11 mouse cellular contexts compared by ENCODE assay signal in the genomic region with DNA sequence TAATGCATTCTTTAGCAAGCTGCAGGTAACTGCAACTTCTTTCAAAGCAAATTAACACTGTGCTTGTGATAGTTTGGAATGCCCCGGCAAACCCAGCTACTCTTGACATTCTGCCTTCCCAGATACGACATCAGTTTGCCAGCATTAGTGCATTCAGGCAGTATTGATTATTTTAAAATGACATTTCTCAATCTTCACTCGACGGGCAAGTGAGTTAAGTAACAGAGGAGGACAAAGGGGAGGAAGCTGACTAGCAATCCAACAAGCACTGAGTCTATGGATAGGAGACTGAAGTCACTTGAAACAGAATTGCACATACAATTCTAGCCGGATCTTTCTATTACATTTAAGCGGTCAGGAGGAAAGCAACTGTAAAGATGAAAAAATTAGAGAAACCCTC. TPM values are rescaled to one million over a fixed set of nuclear protein-coding genes. Genes with fewer than 3 reads are reported as not detected.
DNase-seq lines count a peak whose midpoint lies in the region; ATAC-seq and TF ChIP-seq lines count a peak whose summit lies in the region.
"Had no signal": no experiment of that assay in that cellular context is flagged by ENCODE, and none has a peak within 500 bp of the region (broad histone marks: within the 10 kb centered on the region; RNA-seq: fewer than 3 reads in every experiment).

No protein-coding gene starts in this region.

- H3K4me1 ChIP-seq in hindbrain, embryonic 10.5 days (replicated peaks): peaks cover 17% of the 10 kb centered on the region
- 0 out of 2 replicates have a peak, but pooled peaks cover 3% of the 10 kb centered on the region for H3K4me1 ChIP-seq in hindbrain, embryonic 11.5 days (replicated peaks; ENCODE audit: control insufficient read depth, insufficient read depth, low read length)
- peaks cover 13% of the 10 kb centered on the region for H3K4me1 ChIP-seq in embryonic facial prominence, embryonic 13.5 days
- peaks cover 5% of the 10 kb centered on the region; the same call in 1 of the 2 replicates for H3K4me1 ChIP-seq in intestine, postnatal 0 days (replicated peaks; ENCODE audit: control insufficient read depth, insufficient read depth, low read length)
- H3K4me1 ChIP-seq in midbrain, embryonic 16.5 days (ENCODE audit: control insufficient read depth, insufficient read depth, low read length): peaks cover 13% of the 10 kb centered on the region

- no peak overlapping the region for H3K4me2 ChIP-seq in hindbrain, embryonic 11.5 days (replicated peaks; ENCODE audit: low read depth, low read length)
- peak overlapping the region; percentile 90 for H3K4me2 ChIP-seq in embryonic facial prominence, embryonic 13.5 days
- peak overlapping the region; percentile 78; the same call in 1 of the 2 replicates for H3K4me2 ChIP-seq in intestine, postnatal 0 days (replicated peaks; ENCODE audit: low read depth)
- H3K4me2 ChIP-seq in midbrain, embryonic 16.5 days (ENCODE audit: low read length): peak overlapping the region; percentile 6; the same call in 1 of the 2 replicates

- no peak overlapping the region for H3K9ac ChIP-seq in hindbrain, embryonic 11.5 days (ENCODE audit: low read depth, low read length)
- no peak overlapping the region for H3K9ac ChIP-seq in embryonic facial prominence, embryonic 13.5 days
- H3K9ac ChIP-seq in intestine, postnatal 0 days (ENCODE audit: low read depth, low read length): no peak overlapping the region
- no peak overlapping the region for H3K9ac ChIP-seq in midbrain, embryonic 16.5 days (ENCODE audit: low read depth, low read length)

- TF ChIP-seq CTCF in intestine, postnatal 0 days (IDR thresholded peaks at IDR 0.05; ENCODE audit: low read depth): no peak

- ATAC-seq in hindbrain, embryonic 11.5 days (ENCODE audit: low FRiP score): no peak
- ATAC-seq in embryonic facial prominence, embryonic 13.5 days (ENCODE audit: insufficient number of reproducible peaks, insufficient read depth, low FRiP score, low TSS enrichment, low read depth): no peak
- no peak for ATAC-seq in intestine, postnatal 0 days
- ATAC-seq in midbrain, embryonic 16.5 days: no peak

- H3K27me3 ChIP-seq in hindbrain, embryonic 10.5 days (ENCODE audit: insufficient read depth, poor library complexity, severe bottlenecking): no peaks in the 10 kb centered on the region
- no peaks in the 10 kb centered on the region for H3K27me3 ChIP-seq in hindbrain, embryonic 11.5 days (ENCODE audit: control insufficient read depth, insufficient read depth, low read length)
- no peaks in the 10 kb centered on the region for H3K27me3 ChIP-seq in embryonic facial prominence, embryonic 13.5 days
- no peaks in the 10 kb centered on the region for H3K27me3 ChIP-seq in intestine, postnatal 0 days (replicated peaks; ENCODE audit: control insufficient read depth, insufficient read depth, low read length)
- H3K27me3 ChIP-seq in midbrain, embryonic 16.5 days (ENCODE audit: control insufficient read depth, insufficient read depth, low read depth, low read length): no peaks in the 10 kb centered on the region

- H3K9me3 ChIP-seq in hindbrain, embryonic 10.5 days: no peaks in the 10 kb centered on the region
- H3K9me3 ChIP-seq in hindbrain, embryonic 11.5 days (ENCODE audit: control insufficient read depth, low read length): no peaks in the 10 kb centered on the region
- H3K9me3 ChIP-seq in embryonic facial prominence, embryonic 13.5 days: no peaks in the 10 kb centered on the region
- no peaks in the 10 kb centered on the region for H3K9me3 ChIP-seq in intestine, postnatal 0 days (ENCODE audit: control insufficient read depth)
- no peaks in the 10 kb centered on the region for H3K9me3 ChIP-seq in midbrain, embryonic 16.5 days (replicated peaks; ENCODE audit: control insufficient read depth, low read length, poor library complexity, severe bottlenecking)

- H3K4me3 ChIP-seq in hindbrain, embryonic 10.5 days: peak overlapping the region; percentile 86
- no peak overlapping the region for H3K4me3 ChIP-seq in hindbrain, embryonic 11.5 days (ENCODE audit: low read depth, low read length)
- H3K4me3 ChIP-seq in embryonic facial prominence, embryonic 13.5 days: peak overlapping the region; percentile 97; the same call in 1 of the 2 replicates
- no peak overlapping the region for H3K4me3 ChIP-seq in intestine, postnatal 0 days (ENCODE audit: low read depth, low read length)
- no peak overlapping the region for H3K4me3 ChIP-seq in midbrain, embryonic 16.5 days (ENCODE audit: low read depth, low read length)

- no peak for DNase-seq in hindbrain, embryonic 10.5 days (ENCODE audit: low spot score)
- DNase-seq in hindbrain, embryonic 11.5 days (ENCODE audit: low spot score): no peak
- no peak for DNase-seq in retina, embryonic 14.5 days (ENCODE audit: low spot score)
- no peak for DNase-seq in right cerebral cortex, postnatal 25 days
- DNase-seq: adrenal gland, postnatal 36 days; cerebellum, postnatal 36 days; thymus, postnatal 36 days had no signal

- 88% methylated on average over 6 of the region's 6 CpGs for WGBS in hindbrain, embryonic 10.5 days
- WGBS in hindbrain, embryonic 11.5 days: 88% methylated on average over 6 of the region's 6 CpGs
- WGBS in embryonic facial prominence, embryonic 13.5 days: 82% methylated on average over 6 of the region's 6 CpGs
- WGBS in intestine, postnatal 0 days: 68% methylated on average over 6 of the region's 6 CpGs
- 87% methylated on average over 6 of the region's 6 CpGs for WGBS in midbrain, embryonic 16.5 days

- H3K27ac ChIP-seq in hindbrain, embryonic 10.5 days: no peak overlapping the region
- H3K27ac ChIP-seq in hindbrain, embryonic 11.5 days (ENCODE audit: low read depth, low read length): no peak overlapping the region
- no peak overlapping the region for H3K27ac ChIP-seq in embryonic facial prominence, embryonic 13.5 days
- no peak overlapping the region for H3K27ac ChIP-seq in intestine, postnatal 0 days (ENCODE audit: low read depth, low read length)
- H3K27ac ChIP-seq in midbrain, embryonic 16.5 days (ENCODE audit: low read length): no peak overlapping the region
- H3K27ac ChIP-seq: kidney, postnatal 0 days had no signal

- no peaks in the 10 kb centered on the region for H3K36me3 ChIP-seq in hindbrain, embryonic 10.5 days
- no peaks in the 10 kb centered on the region for H3K36me3 ChIP-seq in hindbrain, embryonic 11.5 days (ENCODE audit: control insufficient read depth, insufficient read depth, low read length)
- no peaks in the 10 kb centered on the region for H3K36me3 ChIP-seq in embryonic facial prominence, embryonic 13.5 days
- H3K36me3 ChIP-seq in intestine, postnatal 0 days (ENCODE audit: control insufficient read depth, insufficient read depth): no peaks in the 10 kb centered on the region
- H3K36me3 ChIP-seq in midbrain, embryonic 16.5 days (ENCODE audit: control insufficient read depth, insufficient read depth, low read length): no peaks in the 10 kb centered on the region

RNA-seq across cellular contexts. Expression of a gene that starts 19.5 kb away (rescaled TPM):
- 121 and 128 TPM in 2 replicates for polyA plus RNA-seq in hindbrain, embryonic 10.5 days (2016; fragmentation: Nextera tagmentation; extraction: Ambion mirVana)
- polyA plus RNA-seq in hindbrain, embryonic 11.5 days (2014; fragmentation: Nextera tagmentation; extraction: Ambion mirVana): 129 and 132 TPM in 2 replicates
- 119 and 120 TPM in 2 replicates for polyA plus RNA-seq in embryonic facial prominence, embryonic 13.5 days (2015; fragmentation: Nextera tagmentation; extraction: Ambion mirVana)
- 93.9 and 95.4 TPM in 2 replicates for polyA plus RNA-seq in intestine, postnatal 0 days (2015; fragmentation: Nextera tagmentation; extraction: Ambion mirVana)
- polyA plus RNA-seq in midbrain, embryonic 16.5 days (2015; fragmentation: Nextera tagmentation; extraction: Ambion mirVana): 150 and 151 TPM in 2 replicates

Comparison
In these comparisons a context has a peak if more than half of its experiments do, and no peak if none do; other contexts are left out.
1. H3K4me3 ChIP-seq: peak in hindbrain, embryonic 10.5 days (single experiment) and embryonic facial prominence, embryonic 13.5 days (single experiment); none in hindbrain, embryonic 11.5 days (single experiment), intestine, postnatal 0 days (single experiment) and midbrain, embryonic 16.5 days (single experiment).